Mouse (Mus musculus): ENCODE measurements around the gene Rbm33. TPM values are rescaled to one million over a fixed set of nuclear protein-coding genes. Genes with fewer than 3 reads are reported as not detected.

Gene Rbm33
- total RNA-seq, 2 experiments from 2014 or later, result 41.0 to 43.2 TPM

DNA sequence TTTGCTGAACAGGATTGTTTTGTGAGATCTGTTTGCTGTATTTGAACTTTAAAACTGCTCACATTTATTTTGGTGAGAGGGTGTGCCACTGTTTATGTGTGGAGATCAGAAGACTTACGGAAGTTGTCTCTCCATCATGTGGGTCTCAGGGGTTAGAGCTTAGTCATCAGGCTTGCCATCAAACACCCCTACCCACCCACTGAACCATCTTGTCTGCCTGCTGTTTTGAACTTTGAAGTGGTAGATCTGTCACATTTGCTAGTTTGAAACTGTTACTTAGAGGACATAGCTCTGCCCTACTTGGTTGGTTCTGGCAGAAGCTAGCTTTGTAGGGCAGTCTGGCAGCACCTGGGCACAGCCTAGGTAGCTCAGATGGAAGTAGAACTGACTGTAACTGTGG lies 85.8 kb downstream of the Rbm33 start:
- DNase-seq (ENCODE audit: low spot score in 2 of 2), result no peak

DNA sequence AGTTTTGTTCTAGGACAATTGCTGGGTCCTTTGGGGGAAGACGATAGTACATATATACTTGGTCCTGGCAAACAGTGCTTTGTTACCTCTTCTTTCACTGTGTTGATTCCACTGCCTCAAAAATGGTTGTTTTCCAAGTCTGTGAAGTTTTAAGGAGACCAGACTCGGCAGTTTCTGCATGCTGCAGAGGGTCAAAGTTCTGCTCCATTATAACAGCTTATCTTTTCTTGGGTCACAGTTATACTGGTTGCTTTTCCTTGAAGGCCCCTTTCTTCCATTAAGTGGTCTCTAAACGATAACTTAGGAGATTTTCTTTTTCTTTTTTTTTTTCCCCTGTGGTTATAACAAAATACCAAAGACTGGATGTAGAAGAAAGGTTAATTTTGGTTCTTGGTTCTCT lies 89.7 kb downstream of the Rbm33 start:
- no peak for DNase-seq (ENCODE audit: low spot score in 2 of 2)

DNA sequence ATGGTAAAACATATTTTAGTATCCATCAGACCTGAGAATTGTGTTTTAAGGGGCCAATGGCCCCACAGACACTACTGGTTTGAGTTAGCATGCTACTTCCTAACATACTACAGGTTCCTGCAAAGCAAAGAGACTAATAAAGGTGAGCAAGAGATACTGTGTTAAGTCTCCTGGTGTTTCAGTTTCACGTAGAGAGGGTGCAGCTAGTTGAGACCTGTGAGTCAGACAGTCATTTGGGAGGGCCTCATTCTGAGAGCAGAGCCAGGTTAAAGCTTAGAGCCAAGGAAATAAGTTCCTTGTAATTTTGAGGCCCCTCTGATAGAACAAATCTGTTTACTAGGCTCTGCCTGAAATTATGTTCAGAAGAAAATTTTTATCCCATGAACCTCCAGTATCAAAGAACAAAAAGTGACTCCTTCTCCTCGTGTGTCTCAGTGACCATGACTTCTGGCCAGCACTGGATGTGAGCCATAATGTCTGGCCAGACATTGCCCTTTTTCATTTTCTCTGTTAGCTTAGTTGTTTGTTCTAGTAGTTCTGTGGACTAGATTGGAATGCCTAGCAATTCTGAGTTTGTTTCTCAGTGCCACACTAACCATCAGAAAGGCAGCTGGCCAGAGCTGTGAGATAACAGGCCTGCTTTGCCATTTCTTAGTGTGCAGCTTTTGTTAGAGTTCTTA lies 95.2 kb downstream of the Rbm33 start:
- DNase-seq (ENCODE audit: low spot score in 2 of 2), result no peak

DNA sequence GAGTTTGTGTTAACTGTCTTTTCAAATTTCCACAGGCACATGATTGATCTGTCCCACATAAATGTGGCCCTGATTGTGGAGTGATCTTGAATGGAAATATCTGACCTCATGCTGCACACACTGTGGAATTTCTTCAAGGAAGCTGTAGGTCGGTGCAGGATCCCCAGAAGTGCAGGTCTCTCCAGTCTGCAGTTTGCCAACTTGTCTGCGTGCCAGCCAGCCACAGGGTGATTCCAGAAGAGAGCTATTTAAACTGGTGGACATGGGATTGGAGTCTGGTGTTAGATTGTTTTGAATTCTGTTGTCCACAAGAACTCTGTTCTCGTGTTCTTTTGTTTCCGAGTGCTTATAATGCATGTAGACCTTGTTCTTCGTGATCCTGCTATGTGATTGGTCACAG lies 96.6 kb downstream of the Rbm33 start:
- no peak for DNase-seq (ENCODE audit: low spot score in 2 of 2)

DNA sequence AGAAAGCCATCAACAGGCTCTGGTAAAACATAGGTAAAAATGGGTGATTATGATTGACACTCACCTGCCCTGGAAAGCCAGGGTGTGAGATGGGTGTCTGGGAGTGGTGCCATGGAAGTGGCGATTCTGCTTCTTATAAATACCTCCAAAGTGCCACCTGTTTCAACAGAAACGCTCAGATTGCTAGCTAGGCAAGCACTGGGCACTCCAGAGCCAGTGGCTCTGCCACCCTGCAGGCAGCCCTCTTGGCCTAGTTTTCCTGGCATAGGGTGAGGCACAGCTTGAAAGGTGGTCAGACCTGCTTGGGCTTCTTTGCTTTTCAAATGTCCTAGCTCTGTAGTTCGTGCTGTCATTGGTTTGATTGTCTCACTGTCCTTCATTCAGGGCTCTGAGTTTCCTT lies 97.2 kb downstream of the Rbm33 start:
- no peak for DNase-seq (ENCODE audit: low spot score in 2 of 2)

DNA sequence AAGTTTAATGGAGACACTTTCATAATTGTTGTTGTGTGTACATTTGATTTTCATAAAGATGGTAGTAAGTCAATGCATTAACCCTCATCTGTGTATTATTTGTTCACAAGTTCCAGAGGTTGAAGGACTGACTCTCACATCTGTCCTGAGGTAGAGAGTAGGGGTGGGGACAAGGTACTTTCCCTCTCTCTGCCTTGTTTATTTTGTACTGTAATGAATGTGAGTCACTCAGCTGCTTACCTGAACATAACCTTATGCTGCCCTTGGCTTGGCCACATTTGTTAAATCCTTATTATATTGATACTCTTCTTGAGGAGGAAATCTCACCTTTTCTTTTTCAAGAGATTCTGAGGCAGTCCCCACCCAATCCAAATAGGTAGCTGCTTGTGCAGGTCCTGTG lies 99.1 kb downstream of the Rbm33 start:
- DNase-seq (ENCODE audit: low spot score in 2 of 2), result no peak

DNA sequence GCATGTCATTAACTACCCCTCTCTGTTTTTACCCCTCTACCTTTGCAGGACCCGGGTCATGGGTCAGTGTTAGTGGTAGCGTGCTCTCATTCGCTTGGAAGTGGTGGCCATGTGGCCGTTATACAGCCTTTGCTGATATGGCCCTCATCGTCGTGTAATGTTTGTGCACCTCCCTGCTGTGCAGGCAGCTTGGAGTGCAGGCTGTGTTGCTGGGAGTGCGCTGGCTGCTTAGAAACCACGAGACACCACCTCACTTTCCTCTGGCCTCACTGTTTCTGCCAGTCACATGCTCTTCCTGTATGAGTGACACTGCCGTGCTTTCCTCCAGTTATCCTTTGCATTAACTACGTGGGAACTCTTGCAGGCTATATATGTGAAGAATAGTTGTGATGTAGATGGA lies 101.8 kb downstream of the Rbm33 start:
- no peak for DNase-seq (ENCODE audit: low spot score in 2 of 2)

DNA sequence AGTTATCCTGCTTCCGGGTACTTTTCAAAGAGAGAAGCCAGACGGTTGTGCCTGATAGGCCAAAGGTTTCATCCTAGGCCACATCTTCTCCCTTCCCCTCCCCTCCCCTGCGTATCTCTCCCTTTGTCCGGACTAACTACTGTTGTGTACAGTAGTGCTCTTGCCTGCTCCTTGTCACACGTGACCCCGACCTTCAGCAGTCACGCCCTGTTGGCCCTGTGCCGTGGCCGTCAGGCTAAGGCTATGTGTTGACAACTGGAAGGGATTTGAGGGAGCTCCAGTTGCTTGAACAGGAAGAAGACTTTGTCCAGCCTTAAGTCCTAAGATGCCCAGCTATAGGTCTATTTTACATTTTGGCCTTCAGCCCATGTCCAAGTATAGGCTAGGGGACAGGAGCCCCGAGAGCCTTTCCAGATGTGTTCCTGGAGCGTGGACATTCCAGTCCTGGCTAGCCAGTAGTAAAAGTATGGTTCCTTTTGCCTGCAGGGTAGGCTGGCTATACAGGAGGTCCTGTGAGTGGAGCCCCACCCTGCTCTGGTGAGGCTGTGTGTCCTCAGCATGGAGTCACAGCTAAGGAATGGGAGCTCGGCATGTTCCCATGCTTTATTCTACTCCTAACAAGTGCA lies 102.8 kb downstream of the Rbm33 start:
- no peak for DNase-seq (ENCODE audit: low spot score in 2 of 2)

DNA sequence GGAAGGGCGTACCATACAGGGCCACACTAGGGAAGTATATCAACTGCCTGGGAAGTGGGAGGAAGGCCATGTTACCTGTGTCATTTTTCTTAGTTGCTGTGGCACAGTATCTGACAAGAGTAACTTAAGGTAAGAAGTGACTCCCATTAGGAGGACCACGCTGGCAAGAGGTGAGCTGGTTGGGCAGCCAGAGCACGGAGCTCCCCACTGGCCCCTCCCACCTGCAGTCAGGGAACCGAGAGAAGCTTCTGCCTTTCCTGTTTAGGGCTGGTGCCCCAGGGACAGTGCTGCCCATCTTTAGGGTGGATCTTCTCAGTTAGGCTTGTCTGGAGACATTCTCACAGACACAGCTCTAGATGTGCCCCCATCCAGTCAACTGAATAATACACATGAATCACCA lies 106.9 kb downstream of the Rbm33 start:
- no peak for DNase-seq (ENCODE audit: low spot score in 2 of 2)

DNA sequence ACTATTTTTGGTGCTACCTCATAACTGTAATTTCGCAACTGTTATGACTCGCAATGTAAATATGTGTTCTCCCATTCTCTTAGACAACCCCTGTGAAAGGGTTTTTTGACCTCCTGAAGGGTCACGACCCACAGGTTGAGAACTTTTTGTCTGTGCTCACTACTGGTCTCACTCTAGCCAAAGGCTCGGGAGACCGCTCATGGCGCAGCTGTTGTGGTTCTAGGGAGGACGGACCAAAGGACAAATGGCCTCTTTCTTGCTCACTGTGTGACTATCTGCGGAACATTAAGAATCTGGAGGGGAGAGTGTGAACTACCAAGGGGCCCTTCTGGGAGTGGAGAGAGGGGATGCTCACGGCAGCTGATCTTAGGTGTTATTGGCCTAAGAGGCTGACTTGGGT lies 109.0 kb downstream of the Rbm33 start:
- DNase-seq (ENCODE audit: low spot score in 2 of 2), result no peak

DNA sequence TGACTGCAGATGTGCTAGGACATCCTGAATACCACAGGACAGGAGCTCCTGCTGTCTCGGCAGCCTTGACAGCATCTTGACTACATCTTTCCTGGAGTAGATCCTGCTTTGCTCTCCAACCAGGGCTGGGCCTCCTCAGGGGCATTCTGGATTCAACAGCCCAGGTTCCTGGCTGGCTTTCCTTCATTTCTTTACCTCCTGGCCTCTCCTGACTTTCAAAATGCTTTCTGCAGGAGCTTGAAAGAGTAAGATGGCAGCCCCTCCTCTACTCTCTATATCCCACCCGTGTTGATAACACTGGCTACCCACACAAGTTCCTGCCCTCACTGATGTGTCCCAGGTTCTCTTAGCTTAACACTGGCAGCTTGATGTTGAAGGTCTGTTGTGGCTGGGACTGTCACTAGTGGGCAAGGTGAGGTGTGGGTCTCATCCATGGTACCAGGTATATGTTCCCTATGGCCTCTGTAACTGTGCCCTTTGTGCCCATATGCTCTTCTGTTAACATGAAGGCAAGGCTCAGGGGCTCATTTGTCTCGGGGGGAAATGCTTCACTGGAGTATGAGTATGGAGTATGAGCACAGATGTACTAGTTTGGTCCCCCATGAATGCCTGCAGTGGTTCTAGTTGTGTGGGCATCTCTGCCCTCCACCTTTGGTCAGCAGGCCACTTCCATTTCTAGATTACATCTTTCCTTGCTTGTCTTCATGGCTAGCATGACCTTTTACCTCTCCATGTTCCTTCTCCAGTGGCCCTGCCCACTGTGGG lies 133.4 kb downstream of the Rbm33 start:
- DNase-seq (ENCODE audit: low spot score in 2 of 2), result peak in 1 of 2 experiments; percentile 5

DNA sequence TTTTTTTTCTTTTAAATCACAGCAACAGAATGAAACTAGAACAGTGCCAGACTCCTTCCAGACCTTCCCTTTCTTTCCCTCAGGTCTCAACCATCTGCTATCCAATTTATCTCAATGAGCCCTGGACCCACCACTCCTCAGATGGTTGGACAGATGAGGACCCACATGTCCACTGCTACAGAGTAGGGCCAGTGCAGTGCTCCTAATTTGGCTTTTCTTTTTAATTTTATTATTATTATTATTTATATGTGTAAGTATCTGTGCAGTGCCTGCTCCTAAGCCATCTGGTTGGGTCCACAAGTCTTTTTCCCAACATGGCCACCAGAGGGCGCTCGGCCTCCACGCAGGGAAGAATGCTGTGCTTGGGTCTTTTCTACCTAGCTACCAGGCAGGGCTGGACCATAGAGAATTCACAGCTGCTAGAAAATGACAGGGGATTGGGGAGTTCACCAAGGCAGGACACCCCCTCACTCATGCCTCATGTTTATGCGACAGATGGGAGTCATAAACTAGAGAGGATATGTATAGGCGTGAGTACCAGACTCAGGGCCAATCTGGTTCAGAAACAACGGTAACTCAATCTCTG lies 134.2 kb downstream of the Rbm33 start:
- peak; percentile 59 to 71 for DNase-seq (ENCODE audit: low spot score in 2 of 2)

DNA sequence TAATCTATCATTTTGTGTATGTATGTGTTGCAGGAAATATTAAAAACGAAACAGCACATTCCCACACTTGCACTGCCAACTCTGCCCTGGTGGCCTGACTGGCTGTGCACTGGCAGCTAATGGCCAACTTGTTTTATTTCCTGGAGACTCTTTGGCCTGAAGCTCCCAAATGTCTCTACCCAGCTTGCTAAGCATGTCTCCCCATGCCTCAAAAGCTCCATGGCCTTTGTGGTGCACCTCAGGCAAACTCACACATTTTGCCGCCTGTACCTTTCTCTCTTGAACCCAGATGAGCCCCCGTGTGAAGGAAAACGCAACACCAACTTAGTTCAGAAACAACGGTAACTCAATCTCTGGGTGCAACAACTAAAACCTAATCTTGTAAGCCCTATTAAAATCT lies 136.2 kb downstream of the Rbm33 start:
- peak in 1 of 2 experiments; percentile 4 for DNase-seq (ENCODE audit: low spot score in 2 of 2)

DNA sequence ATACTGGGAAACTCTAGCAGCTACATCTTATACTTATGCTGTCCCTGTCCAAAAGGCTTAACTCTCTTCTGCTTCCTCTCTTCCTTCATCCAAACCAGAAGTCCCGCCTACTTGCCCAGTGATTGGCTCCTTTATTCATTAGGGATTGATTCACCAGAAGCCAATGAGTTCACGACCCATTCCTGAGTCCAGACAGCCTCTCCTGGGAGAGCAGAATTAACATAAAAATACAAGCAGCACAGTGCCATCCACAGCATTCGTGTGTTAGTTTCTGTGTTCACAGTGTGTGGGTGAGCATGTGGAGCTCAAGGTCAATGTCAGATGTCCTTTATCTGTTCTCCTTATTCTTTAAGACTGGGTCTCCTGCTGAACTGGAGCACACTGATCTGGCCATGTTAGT lies 136.6 kb downstream of the Rbm33 start:
- DNase-seq (ENCODE audit: low spot score in 2 of 2), result no peak

DNA sequence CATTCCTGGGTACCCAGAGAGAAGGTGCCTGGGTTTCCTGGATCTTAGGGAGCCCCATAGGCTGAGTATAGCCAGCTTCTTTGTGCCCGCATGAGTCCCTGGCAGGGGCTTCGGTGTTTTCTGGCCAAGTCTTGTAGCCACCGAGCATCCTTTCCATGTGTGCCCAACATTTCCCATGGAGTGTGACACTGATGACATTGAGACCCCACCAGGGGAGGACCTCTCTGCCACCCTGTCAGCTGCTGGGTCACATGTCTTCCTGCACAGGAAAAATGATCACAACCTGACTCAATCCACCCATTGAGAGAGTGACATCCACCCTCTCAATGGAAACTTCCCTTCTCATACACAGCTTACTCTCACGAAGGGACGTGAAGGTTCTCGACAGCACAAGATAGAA lies 137.6 kb downstream of the Rbm33 start:
- peak in 1 of 2 experiments; percentile 4 for DNase-seq (ENCODE audit: low spot score in 2 of 2)

DNA sequence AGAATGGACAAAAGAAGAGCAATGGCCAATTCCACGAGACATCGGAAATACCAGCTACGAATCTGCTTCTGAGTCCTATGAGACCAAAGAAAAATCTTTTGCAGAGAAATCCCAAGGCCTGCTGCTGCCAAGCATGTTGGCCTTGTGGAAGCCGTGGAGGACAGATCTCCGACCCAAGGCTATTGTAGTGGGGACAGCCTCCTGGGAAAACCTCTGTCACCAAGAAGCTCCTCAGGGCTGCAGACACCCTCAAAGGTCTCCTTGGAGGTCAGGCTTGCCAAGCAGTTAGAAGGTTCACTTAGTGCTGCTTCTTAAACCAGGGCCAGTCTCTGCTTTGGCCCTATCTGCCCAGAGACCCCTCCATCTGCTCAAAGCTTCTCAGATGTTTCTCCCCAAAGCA lies 138.8 kb downstream of the Rbm33 start:
- peak in 1 of 2 experiments; percentile 3 for DNase-seq (ENCODE audit: low spot score in 2 of 2)

DNA sequence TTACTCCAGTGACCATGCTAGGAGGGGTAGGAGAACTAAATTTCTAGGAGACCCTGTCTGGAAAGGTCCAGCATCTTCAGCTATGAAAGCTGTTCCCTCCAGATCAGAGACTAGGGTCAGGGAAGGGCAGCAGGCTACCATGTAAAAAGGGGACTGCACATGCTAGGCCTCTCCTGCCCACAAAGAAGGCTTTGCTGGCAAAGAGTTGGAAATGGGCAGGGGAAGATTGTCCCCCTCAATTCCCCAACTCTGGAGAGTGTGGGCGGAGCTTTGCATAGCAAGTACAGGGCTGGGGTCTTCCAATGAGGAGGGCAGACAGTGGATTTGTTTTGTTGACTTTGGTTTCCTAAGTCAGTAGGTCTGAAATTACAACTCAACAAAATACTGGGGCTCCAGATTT lies 139.4 kb downstream of the Rbm33 start:
- peak in 1 of 2 experiments; percentile 2 for DNase-seq (ENCODE audit: low spot score in 2 of 2)

DNA sequence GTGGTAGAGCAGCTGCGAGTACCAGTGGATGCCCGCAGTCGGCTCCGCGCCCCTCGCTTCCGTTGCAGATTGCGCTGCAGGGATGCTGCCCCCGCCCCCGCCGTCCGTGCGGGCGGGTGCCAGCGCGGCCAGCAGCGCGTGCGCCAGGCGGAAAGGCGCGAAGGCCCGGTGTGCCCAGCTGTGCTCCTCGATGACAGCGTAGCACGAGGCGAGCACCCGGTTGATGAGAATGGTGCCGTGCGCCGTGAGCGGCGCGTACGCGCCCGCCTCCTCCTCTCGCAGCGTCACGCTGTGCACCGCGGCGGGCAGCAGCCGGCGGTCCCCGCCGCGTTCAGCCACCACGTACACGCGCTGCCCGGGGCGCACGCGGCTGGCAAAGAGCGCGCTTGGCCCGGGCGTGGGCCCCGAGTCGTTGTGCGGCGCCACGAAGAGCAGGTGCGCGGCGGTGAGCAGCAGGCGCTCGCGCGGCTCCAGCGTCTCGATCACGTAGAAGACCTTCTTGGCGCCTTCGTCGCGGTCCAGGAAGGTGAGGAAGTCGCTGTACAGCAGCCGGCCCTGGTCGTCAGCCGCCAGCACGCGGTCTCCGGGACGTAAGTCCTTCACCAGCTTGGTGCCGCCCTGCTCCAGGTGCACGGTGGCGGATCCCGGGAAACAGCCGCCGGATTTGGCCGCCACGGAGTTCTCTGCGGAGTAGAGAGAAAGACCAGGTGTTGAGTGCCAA lies 141.2 kb downstream of the Rbm33 start:
- DNase-seq (ENCODE audit: low spot score in 2 of 2), result peak in 1 of 2 experiments; percentile 13

DNA sequence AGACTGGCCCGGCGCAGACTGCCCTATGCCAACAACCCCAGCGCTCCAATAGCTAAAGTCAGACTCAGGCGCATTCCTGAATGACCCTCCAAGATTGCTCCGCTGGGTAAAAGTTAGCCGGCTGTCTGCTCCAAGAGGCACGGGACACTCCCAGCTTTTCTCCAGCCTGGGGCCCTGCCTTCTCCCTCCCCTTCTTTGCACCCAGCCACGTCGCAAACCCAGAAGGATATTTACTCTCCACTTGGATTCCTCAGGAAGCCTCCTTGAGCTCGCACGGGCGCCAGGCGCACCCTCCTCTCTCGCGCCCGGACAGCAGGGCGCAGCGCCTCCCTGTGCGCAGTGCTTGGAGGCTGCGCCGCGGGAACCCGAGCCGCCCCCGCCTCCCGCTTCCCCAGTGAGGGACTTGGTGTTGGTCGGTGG lies 141.9 kb downstream of the Rbm33 start:
- no peak for DNase-seq (ENCODE audit: low spot score in 2 of 2)

DNA sequence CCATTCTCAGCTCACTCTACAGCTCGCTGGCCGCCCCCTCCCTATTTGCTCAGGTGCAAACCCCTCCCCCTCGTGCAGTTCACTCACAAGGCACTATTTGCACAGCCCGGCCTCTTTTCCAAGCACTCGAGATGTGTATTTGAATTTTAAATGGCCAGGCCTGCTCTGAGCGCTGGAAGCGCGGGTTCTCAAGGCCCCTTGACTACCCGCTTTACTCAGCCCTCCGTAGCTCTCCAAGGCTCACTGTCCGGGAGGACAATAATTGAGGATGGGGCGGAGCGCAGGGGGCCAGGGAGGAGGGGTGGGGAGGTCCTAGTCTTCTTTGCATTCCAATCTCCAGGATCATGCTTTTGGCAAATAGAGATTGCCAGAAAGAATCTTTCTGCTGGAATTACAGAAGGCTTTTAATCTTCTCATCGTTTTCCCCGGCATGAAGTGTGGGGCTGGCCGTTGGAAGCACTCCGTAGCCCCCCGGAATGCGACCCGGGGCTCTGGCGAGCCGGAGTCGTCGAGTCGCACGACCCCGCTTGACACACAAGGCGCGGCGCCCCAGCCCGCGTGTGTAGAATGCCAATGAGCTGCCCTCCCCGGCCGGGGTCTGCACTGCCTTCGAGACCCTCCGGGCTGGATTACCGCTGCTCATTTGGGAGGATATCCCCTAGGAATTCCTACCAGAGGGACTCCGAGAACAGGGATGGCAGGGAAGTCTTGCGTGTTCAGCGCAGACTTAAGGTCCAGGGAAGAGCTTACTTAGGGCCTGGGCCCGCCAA lies 142.7 kb downstream of the Rbm33 start:
- no peak for DNase-seq (ENCODE audit: low spot score in 2 of 2)

Data from gastrocnemius, postnatal 4 days (tissue).